Mouse (Mus musculus): ENCODE data around the gene Agmo. TPM values are rescaled to one million over a fixed set of nuclear protein-coding genes. Genes with fewer than 3 reads are reported as not detected.

Gene Agmo
- polyA plus RNA-seq, 1 experiment from 2014 or later = 0.37 TPM

- no peak overlapping the region for H3K4me2 ChIP-seq (replicated peaks)
- H3K4me1 ChIP-seq = no peaks in the 10 kb centered on the region
- H3K36me3 ChIP-seq = no peaks in the 10 kb centered on the region
- no peaks in the 10 kb centered on the region for H3K9me3 ChIP-seq
- no peak overlapping the region for H3K4me3 ChIP-seq
- H3K27me3 ChIP-seq = no peaks in the 10 kb centered on the region
- 0 out of 2 replicates have a peak, but pooled peaks have one; percentile 6 for ATAC-seq (ENCODE audit: insufficient number of reproducible peaks, insufficient read depth, low FRiP score, low TSS enrichment)
- no peak overlapping the region for H3K9ac ChIP-seq
- WGBS = 33% methylated on average over 1 of the region's 1 CpGs
- H3K27ac ChIP-seq = no peak overlapping the region
Measured at GRCm38 (mm10) chr12:37540994-37541393, 299.6 kb downstream of the Agmo start.

DNA sequence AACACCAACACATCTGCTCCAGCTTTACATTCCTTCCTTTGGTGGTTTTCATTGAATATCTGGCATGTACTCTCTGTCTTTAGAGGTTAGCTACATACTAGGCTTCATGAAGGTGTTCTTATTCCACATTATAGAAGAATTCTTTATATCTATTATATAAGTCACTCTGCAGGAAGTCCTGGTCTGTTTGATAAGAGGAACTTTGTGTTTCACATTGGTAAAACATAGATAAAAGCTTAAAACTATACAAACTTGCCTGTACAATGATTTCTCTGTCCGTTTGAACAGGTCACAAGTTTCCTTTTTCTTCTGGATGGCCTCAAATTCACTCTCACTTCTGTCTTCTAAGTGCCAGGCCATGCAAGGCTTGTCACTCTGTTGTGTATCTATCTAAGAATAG lies 316.8 kb downstream of the Agmo start:
- no peak overlapping the region for H3K4me2 ChIP-seq (replicated peaks)
- no peak overlapping the region for H3K4me3 ChIP-seq
- H3K9ac ChIP-seq = no peak overlapping the region
- H3K4me1 ChIP-seq = no peaks in the 10 kb centered on the region
- H3K9me3 ChIP-seq = no peaks in the 10 kb centered on the region
- no peak for ATAC-seq (ENCODE audit: insufficient number of reproducible peaks, insufficient read depth, low FRiP score, low TSS enrichment)
- H3K27me3 ChIP-seq = no peaks in the 10 kb centered on the region
- no peak overlapping the region for H3K27ac ChIP-seq
- H3K36me3 ChIP-seq = no peaks in the 10 kb centered on the region
- 67% methylated on average over 1 of the region's 1 CpGs for WGBS

- Histone ChIP-seq H3K36me3 (no peaks in the 10 kb centered on the region), H3K4me2 (replicated peaks) (no peak overlapping the region), H3K4me1 (peaks cover 3% of the 10 kb centered on the region; the same call in 1 of the 2 replicates), H3K4me3 (no peak overlapping the region), H3K27me3 (no peaks in the 10 kb centered on the region), H3K27ac (no peak overlapping the region), H3K9me3 (no peaks in the 10 kb centered on the region), H3K9ac (no peak overlapping the region)
- WGBS = 66% methylated on average over 5 of the region's 5 CpGs
- ATAC-seq (ENCODE audit: insufficient number of reproducible peaks, insufficient read depth, low FRiP score, low TSS enrichment) = no peak
Measured at GRCm38 (mm10) chr12:37565882-37566596, 324.6 kb downstream of the Agmo start.

GRCm38 (mm10) chr12:37571922-37572321 lies 330.5 kb downstream of the Agmo start:
- no peak overlapping the region for H3K4me2 ChIP-seq (replicated peaks)
- no peaks in the 10 kb centered on the region for H3K36me3 ChIP-seq
- no peaks in the 10 kb centered on the region for H3K9me3 ChIP-seq
- WGBS = 45% methylated on average over 3 of the region's 3 CpGs
- no peaks in the 10 kb centered on the region for H3K4me1 ChIP-seq
- no peaks in the 10 kb centered on the region for H3K27me3 ChIP-seq
- H3K9ac ChIP-seq = no peak overlapping the region
- no peak for ATAC-seq (ENCODE audit: insufficient number of reproducible peaks, insufficient read depth, low FRiP score, low TSS enrichment)
- H3K4me3 ChIP-seq = no peak overlapping the region
- H3K27ac ChIP-seq = no peak overlapping the region

DNA sequence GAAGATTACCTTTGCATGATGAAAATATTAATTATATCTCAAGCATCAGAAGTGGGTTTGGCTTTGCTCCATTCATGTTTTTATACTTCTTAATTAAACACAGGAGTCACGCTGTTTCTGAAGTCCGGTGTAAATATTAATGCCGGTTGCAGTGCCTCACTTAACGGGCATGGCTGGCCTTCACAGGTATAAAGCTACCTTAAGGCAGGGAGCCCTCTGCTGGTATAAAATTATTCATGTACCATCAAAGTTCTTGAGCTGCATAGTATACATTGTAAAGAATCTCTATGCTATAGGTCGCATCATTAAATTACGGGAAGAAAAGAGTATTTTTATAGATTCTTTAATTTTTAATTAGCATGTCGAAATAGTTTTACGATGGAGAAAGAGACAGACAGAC lies 341.3 kb downstream of the Agmo start:
- Histone ChIP-seq H3K27ac (no peak overlapping the region), H3K4me2 (replicated peaks) (no peak overlapping the region), H3K9me3 (no peaks in the 10 kb centered on the region), H3K9ac (no peak overlapping the region), H3K36me3 (no peaks in the 10 kb centered on the region), H3K4me3 (no peak overlapping the region), H3K4me1 (no peaks in the 10 kb centered on the region), H3K27me3 (no peaks in the 10 kb centered on the region)
- ATAC-seq (ENCODE audit: insufficient number of reproducible peaks, insufficient read depth, low FRiP score, low TSS enrichment) = no peak
- WGBS = 65% methylated on average over 8 of the region's 8 CpGs

- Histone ChIP-seq H3K9me3 (no peaks in the 10 kb centered on the region), H3K4me1 (no peaks in the 10 kb centered on the region), H3K9ac (no peak overlapping the region), H3K4me2 (replicated peaks) (no peak overlapping the region), H3K4me3 (no peak overlapping the region), H3K27ac (no peak overlapping the region), H3K36me3 (no peaks in the 10 kb centered on the region), H3K27me3 (no peaks in the 10 kb centered on the region)
- ATAC-seq (ENCODE audit: insufficient number of reproducible peaks, insufficient read depth, low FRiP score, low TSS enrichment) = no peak
- WGBS = 68% methylated on average over 3 of the region's 3 CpGs
Measured at GRCm38 (mm10) chr12:37592853-37593252, 351.4 kb downstream of the Agmo start.

DNA sequence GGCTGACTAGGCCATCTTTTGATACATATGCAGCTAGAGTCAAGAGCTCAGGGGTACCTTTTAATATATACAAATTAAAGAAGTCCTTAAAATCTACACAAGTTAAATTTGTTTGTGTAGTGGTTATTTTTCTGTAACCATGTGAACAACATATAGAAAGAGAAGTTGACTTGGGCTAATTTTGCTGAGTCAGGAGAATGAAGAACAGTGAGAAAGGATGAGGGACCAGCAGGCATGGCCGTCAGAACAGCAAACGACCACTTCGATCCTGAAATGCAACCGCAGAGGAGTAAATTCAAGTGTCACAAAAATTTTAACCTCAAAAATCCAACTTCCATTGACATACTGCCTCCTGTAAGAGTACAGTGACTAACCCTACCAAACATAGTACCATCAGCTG lies 371.4 kb downstream of the Agmo start:
- Histone ChIP-seq H3K27me3 (no peaks in the 10 kb centered on the region), H3K4me1 (no peaks in the 10 kb centered on the region), H3K9me3 (no peaks in the 10 kb centered on the region), H3K4me3 (no peak overlapping the region), H3K9ac (no peak overlapping the region), H3K4me2 (replicated peaks) (no peak overlapping the region), H3K36me3 (no peaks in the 10 kb centered on the region), H3K27ac (no peak overlapping the region)
- ATAC-seq (ENCODE audit: insufficient number of reproducible peaks, insufficient read depth, low FRiP score, low TSS enrichment) = no peak
- 77% methylated on average over 4 of the region's 4 CpGs for WGBS

- Histone ChIP-seq H3K27ac (no peak overlapping the region), H3K9ac (no peak overlapping the region), H3K4me2 (replicated peaks) (no peak overlapping the region), H3K9me3 (no peaks in the 10 kb centered on the region), H3K4me1 (no peaks in the 10 kb centered on the region), H3K4me3 (no peak overlapping the region), H3K27me3 (no peaks in the 10 kb centered on the region), H3K36me3 (no peaks in the 10 kb centered on the region)
- WGBS = 78% methylated on average over 2 of the region's 2 CpGs
- no peak for ATAC-seq (ENCODE audit: insufficient number of reproducible peaks, insufficient read depth, low FRiP score, low TSS enrichment)
Measured at GRCm38 (mm10) chr12:37614769-37615168, 373.3 kb downstream of the Agmo start.

- no peak for ATAC-seq (ENCODE audit: insufficient number of reproducible peaks, insufficient read depth, low FRiP score, low TSS enrichment)
- no peaks in the 10 kb centered on the region for H3K36me3 ChIP-seq
- H3K27ac ChIP-seq = no peak overlapping the region
- H3K4me3 ChIP-seq = no peak overlapping the region
- H3K9me3 ChIP-seq = no peaks in the 10 kb centered on the region
- H3K27me3 ChIP-seq = no peaks in the 10 kb centered on the region
- H3K4me2 ChIP-seq (replicated peaks) = no peak overlapping the region
- H3K9ac ChIP-seq = no peak overlapping the region
- no peaks in the 10 kb centered on the region for H3K4me1 ChIP-seq
Measured at GRCm38 (mm10) chr12:37624078-37624477, 382.6 kb downstream of the Agmo start.

Other genes starting within 250 kb of the Agmo start
- 13.1 and 13.8 TPM in 2 replicates for gene Meox2, start 133.1 kb upstream of the Agmo start, polyA plus RNA-seq (2016; fragmentation: Nextera tagmentation; extraction: Ambion mirVana)

All from embryonic facial prominence, embryonic 12.5 days (tissue).